Mouse (Mus musculus): ENCODE results near the gene Slit3.

DNA sequence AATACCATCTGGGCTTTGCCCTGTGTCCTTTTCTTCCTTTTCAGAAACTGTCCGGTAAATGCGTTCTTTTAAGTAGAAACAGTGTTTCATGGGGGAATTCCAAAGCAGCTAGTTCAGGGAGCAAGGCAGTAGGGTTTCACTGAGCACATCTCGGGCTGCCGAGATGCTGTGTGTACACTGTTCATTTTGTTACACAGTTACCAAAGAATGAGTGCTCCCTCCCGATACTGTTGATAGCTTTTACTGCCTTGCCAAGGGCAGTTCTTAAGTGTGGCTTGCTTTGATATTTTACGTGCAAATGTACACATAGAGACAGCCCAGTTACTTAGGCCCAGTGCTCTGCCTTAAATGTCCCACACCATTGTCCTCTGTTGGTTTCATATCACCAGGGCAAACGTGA is 516.1 kb downstream of the Slit3 start:
- TF ChIP-seq CTCF (IDR thresholded peaks at IDR 0.05; ENCODE audit: borderline replicate concordance, insufficient read depth, low read length) (no peak), POLR2A (IDR thresholded peaks at IDR 0.05; ENCODE audit: low read depth, low read length) (no peak)
